Mouse (Mus musculus) kidney, postnatal 36 days (tissue): Measurements from ENCODE around the gene Cpa4.
A peak's percentile ranks its signal among the peaks of the same experiment; 100 is the strongest.

Experiments used
- DNase-seq, 2 experiments: peaks; one replicate each; pipeline ENCODE4 v3.0.0; 2021 to 2022; ENCODE audit warnings: mixed read lengths in 2 of 2

Cpa4 gene

GRCm38 (mm10) chr6:30552628-30553027, 15.5 kb upstream of the Cpa4 start:
- no peak for DNase-seq

- DNase-seq, result no peak
These were observed 14.7 kb upstream of the Cpa4 start for GRCm38 (mm10) chr6:30553381-30554010.

- no peak for DNase-seq
These were observed 14.1 kb upstream of the Cpa4 start for GRCm38 (mm10) chr6:30554092-30554491.

- no peak for DNase-seq
These were observed 13.5 kb upstream of the Cpa4 start for GRCm38 (mm10) chr6:30554621-30555170.

- DNase-seq, result peak in 1 of 2 experiments; percentile 19
These were observed 12.1 kb upstream of the Cpa4 start for GRCm38 (mm10) chr6:30556080-30556479.

- DNase-seq, result no peak
These were observed 8.4 kb upstream of the Cpa4 start for GRCm38 (mm10) chr6:30559726-30560125.

- no peak for DNase-seq
These were observed 6.0 kb upstream of the Cpa4 start for GRCm38 (mm10) chr6:30562132-30562531.

GRCm38 (mm10) chr6:30563575-30563974, 4.6 kb upstream of the Cpa4 start:
- no peak for DNase-seq

GRCm38 (mm10) chr6:30564051-30564450, 4.1 kb upstream of the Cpa4 start:
- DNase-seq, result no peak

GRCm38 (mm10) chr6:30569331-30569730, 1.2 kb downstream of the Cpa4 start:
- DNase-seq, result no peak

- DNase-seq, result no peak
These were observed 1.8 kb downstream of the Cpa4 start for GRCm38 (mm10) chr6:30570012-30570411.

GRCm38 (mm10) chr6:30572456-30573311, 4.5 kb downstream of the Cpa4 start:
- DNase-seq, result no peak

GRCm38 (mm10) chr6:30573380-30573779, 5.2 kb downstream of the Cpa4 start:
- no peak for DNase-seq

GRCm38 (mm10) chr6:30574945-30575344, 6.8 kb downstream of the Cpa4 start:
- no peak for DNase-seq

GRCm38 (mm10) chr6:30576477-30577203, 8.5 kb downstream of the Cpa4 start:
- DNase-seq, result peak; percentile 9 to 29

- no peak for DNase-seq
These were observed 12.0 kb downstream of the Cpa4 start for GRCm38 (mm10) chr6:30579961-30580840.

GRCm38 (mm10) chr6:30580841-30581176, 12.6 kb downstream of the Cpa4 start:
- DNase-seq, result no peak

GRCm38 (mm10) chr6:30586886-30587442, 18.8 kb downstream of the Cpa4 start:
- no peak for DNase-seq

GRCm38 (mm10) chr6:30589819-30590218, 21.6 kb downstream of the Cpa4 start:
- DNase-seq, result no peak

- no peak for DNase-seq
These were observed 23.8 kb downstream of the Cpa4 start for GRCm38 (mm10) chr6:30591851-30592404.

GRCm38 (mm10) chr6:30592417-30592974, 24.3 kb downstream of the Cpa4 start:
- no peak for DNase-seq
